Comparison of ENCODE assay signal across 14 mouse cellular contexts in the genomic region with DNA sequence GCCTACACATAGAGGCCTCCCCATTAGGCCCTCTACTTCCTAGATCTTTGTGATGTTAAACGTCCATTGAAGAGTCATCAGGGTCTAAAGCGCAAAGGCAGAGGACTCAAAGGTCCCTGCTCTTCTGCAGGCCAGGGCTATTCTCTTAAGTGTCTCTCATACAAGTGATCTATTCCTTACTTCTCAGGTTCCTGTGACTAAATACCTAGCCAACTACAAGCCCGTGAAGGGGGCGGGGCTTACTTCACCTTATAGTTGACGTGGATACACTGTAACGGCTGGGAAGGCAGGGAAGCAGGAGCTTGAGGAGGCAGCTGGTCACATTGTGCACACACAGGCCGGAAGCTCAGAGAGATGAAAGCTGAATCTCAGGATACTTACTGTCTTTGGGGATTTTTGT. TPM values are rescaled to one million over a fixed set of nuclear protein-coding genes. Genes with fewer than 3 reads are reported as not detected.
DNase-seq lines count a peak whose midpoint lies in the region; ATAC-seq and TF ChIP-seq lines count a peak whose summit lies in the region.
"Had no signal": no experiment of that assay in that cellular context is flagged by ENCODE, and none has a peak within 500 bp of the region (broad histone marks: within the 10 kb centered on the region; RNA-seq: fewer than 3 reads in every experiment).

No protein-coding gene starts in this region.

- TF ChIP-seq CTCF in left cerebral cortex, adult 2 months (IDR thresholded peaks at IDR 0.05): no peak

- H3K9me3 ChIP-seq in kidney, embryonic 14.5 days (ENCODE audit: control insufficient read depth, low read length): no peaks in the 10 kb centered on the region
- H3K9me3 ChIP-seq in embryonic facial prominence, embryonic 12.5 days: no peaks in the 10 kb centered on the region
- H3K9me3 ChIP-seq in liver, embryonic 12.5 days (replicated peaks): no peaks in the 10 kb centered on the region
- H3K9me3 ChIP-seq: hindbrain, embryonic 15.5 days; midbrain, embryonic 13.5 days had no signal

- H3K27ac ChIP-seq in kidney, embryonic 14.5 days (ENCODE audit: low read depth, low read length): peak overlapping the region; percentile 81; the same call in 1 of the 2 replicates
- H3K27ac ChIP-seq in embryonic facial prominence, embryonic 12.5 days: peak overlapping the region; percentile 86
- no peak overlapping the region for H3K27ac ChIP-seq in left cerebral cortex, adult 2 months
- H3K27ac ChIP-seq in liver, embryonic 12.5 days: no peak overlapping the region
- H3K27ac ChIP-seq: hindbrain, embryonic 15.5 days; midbrain, embryonic 13.5 days had no signal

- no peaks in the 10 kb centered on the region for H3K27me3 ChIP-seq in kidney, embryonic 14.5 days (ENCODE audit: control insufficient read depth, insufficient read depth, low read length)
- H3K27me3 ChIP-seq in embryonic facial prominence, embryonic 12.5 days: no peaks in the 10 kb centered on the region
- H3K27me3 ChIP-seq in myocyte (ENCODE audit: control insufficient read depth, insufficient read depth, insufficient read length): no peaks in the 10 kb centered on the region
- peaks cover 24% of the 10 kb centered on the region for H3K27me3 ChIP-seq in liver, embryonic 12.5 days (replicated peaks)

- DNase-seq in kidney, adult 8-10 months: no peak
- peak; percentile 59 for DNase-seq in R1 (ENCODE audit: low read depth, low spot score)
- DNase-seq in left cerebral cortex, adult 2 months (ENCODE audit: extremely low spot score in 1 of 2, low spot score in 2 of 2): no peak
- DNase-seq: cerebellum, adult 11-12 months; kidney, postnatal 25 days; left cerebral cortex, postnatal 4 days; lung, postnatal 36 days; right cerebral cortex, postnatal 4 days had no signal

- no peak overlapping the region for H3K4me3 ChIP-seq in kidney, embryonic 14.5 days (ENCODE audit: low read length)
- no peak overlapping the region for H3K4me3 ChIP-seq in embryonic facial prominence, embryonic 12.5 days
- H3K4me3 ChIP-seq in myocyte: no peak overlapping the region
- no peak overlapping the region for H3K4me3 ChIP-seq in left cerebral cortex, adult 2 months
- H3K4me3 ChIP-seq in liver, embryonic 12.5 days: no peak overlapping the region
- H3K4me3 ChIP-seq: hindbrain, embryonic 15.5 days; midbrain, embryonic 13.5 days had no signal

- TF ChIP-seq POLR2A in myocyte (IDR thresholded peaks at IDR 0.05; ENCODE audit: insufficient read length, low read depth): no peak

- peaks cover 84% of the 10 kb centered on the region for H3K79me2 ChIP-seq in myocyte (ENCODE audit: control insufficient read depth, insufficient read depth)

- no peak overlapping the region for H3ac ChIP-seq in myocyte (ENCODE audit: control insufficient read depth, insufficient read length)

- ATAC-seq in kidney, embryonic 14.5 days (ENCODE audit: low FRiP score, low TSS enrichment): no peak
- ATAC-seq in embryonic facial prominence, embryonic 12.5 days (ENCODE audit: insufficient number of reproducible peaks, insufficient read depth, low FRiP score, low TSS enrichment): no peak
- no peak for ATAC-seq in liver, embryonic 12.5 days
- ATAC-seq: midbrain, embryonic 13.5 days had no signal

- H3K4me2 ChIP-seq in kidney, embryonic 14.5 days (replicated peaks; ENCODE audit: low read depth, low read length): no peak overlapping the region
- H3K4me2 ChIP-seq in embryonic facial prominence, embryonic 12.5 days (replicated peaks): no peak overlapping the region
- H3K4me2 ChIP-seq in myocyte (ENCODE audit: low read depth): peak overlapping the region; percentile 91
- no peak overlapping the region for H3K4me2 ChIP-seq in liver, embryonic 12.5 days
- H3K4me2 ChIP-seq: hindbrain, embryonic 15.5 days; midbrain, embryonic 13.5 days had no signal

- 79% methylated on average over 7 of the region's 7 CpGs for WGBS in kidney, embryonic 14.5 days
- WGBS in embryonic facial prominence, embryonic 12.5 days: 82% methylated on average over 7 of the region's 7 CpGs
- 74% methylated on average over 7 of the region's 7 CpGs for WGBS in liver, embryonic 12.5 days (ENCODE audit: insufficient replicate concordance)

- no peak overlapping the region for H3K9ac ChIP-seq in kidney, embryonic 14.5 days (ENCODE audit: low read depth, low read length)
- no peak overlapping the region for H3K9ac ChIP-seq in embryonic facial prominence, embryonic 12.5 days
- H3K9ac ChIP-seq in liver, embryonic 12.5 days: no peak overlapping the region
- H3K9ac ChIP-seq: hindbrain, embryonic 15.5 days; midbrain, embryonic 13.5 days had no signal

- H3K4me1 ChIP-seq in kidney, embryonic 14.5 days (ENCODE audit: control insufficient read depth, insufficient read depth, low read length): peaks cover 38% of the 10 kb centered on the region
- peaks cover 54% of the 10 kb centered on the region for H3K4me1 ChIP-seq in embryonic facial prominence, embryonic 12.5 days
- H3K4me1 ChIP-seq in liver, embryonic 12.5 days: peaks cover 42% of the 10 kb centered on the region

- intact Hi-C loops in left cerebral cortex, adult 2 months (cut with DNase I): no loop called here

- peaks cover 4% of the 10 kb centered on the region; the same call in 1 of the 2 replicates for H3K36me3 ChIP-seq in kidney, embryonic 14.5 days (ENCODE audit: control insufficient read depth, insufficient read depth, low read length)
- peaks cover 10% of the 10 kb centered on the region; the same call in 1 of the 2 replicates for H3K36me3 ChIP-seq in embryonic facial prominence, embryonic 12.5 days
- H3K36me3 ChIP-seq in myocyte (ENCODE audit: control insufficient read depth, insufficient read depth): peaks cover 35% of the 10 kb centered on the region
- no peaks in the 10 kb centered on the region for H3K36me3 ChIP-seq in liver, embryonic 12.5 days
- H3K36me3 ChIP-seq: hindbrain, embryonic 15.5 days; midbrain, embryonic 13.5 days had no signal

TF ChIP-seq in myocyte, 11 proteins besides CTCF, POLR2A, EP300 and RAD21:
- TF ChIP-seq POLR2AphosphoS2 (IDR thresholded peaks at IDR 0.05; ENCODE audit: insufficient read length, low read depth): no peak
- no peak for TF ChIP-seq MYOD1 (IDR thresholded peaks at IDR 0.05; ENCODE audit: control insufficient read depth in 1 of 3, insufficient read length in 2 of 3, low read depth in 2 of 3)
- TF ChIP-seq CEBPB (IDR thresholded peaks at IDR 0.05; ENCODE audit: insufficient read depth, poor library complexity, severe bottlenecking): no peak
- TF ChIP-seq SRF (IDR thresholded peaks at IDR 0.05; ENCODE audit: control insufficient read depth, insufficient read length, low read depth): no peak
- TF ChIP-seq TCF3 (IDR thresholded peaks at IDR 0.05; ENCODE audit: insufficient read length, low read depth): no peak
- TF ChIP-seq TCF12 (IDR thresholded peaks at IDR 0.05; ENCODE audit: insufficient read depth, poor library complexity, severe bottlenecking): no peak
- no peak for TF ChIP-seq E2F4 (IDR thresholded peaks at IDR 0.05; ENCODE audit: insufficient read depth)
- TF ChIP-seq USF1 (IDR thresholded peaks at IDR 0.05; ENCODE audit: low read depth): no peak
- no peak for TF ChIP-seq REST (IDR thresholded peaks at IDR 0.05; ENCODE audit: insufficient read depth, insufficient read length)
- no peak for TF ChIP-seq MAX (IDR thresholded peaks at IDR 0.05; ENCODE audit: low read depth)
- TF ChIP-seq MYOG (IDR thresholded peaks at IDR 0.05; ENCODE audit: control insufficient read depth in 1 of 3, insufficient read depth in 1 of 3, insufficient read length in 2 of 3, low read depth in 2 of 3): no peak

RNA-seq across cellular contexts. Expression of gene Anxa2, which starts 6.5 kb away (rescaled TPM):
- polyA plus RNA-seq in kidney, embryonic 14.5 days (2014; fragmentation: Nextera tagmentation; extraction: Ambion mirVana): 463 and 482 TPM in 2 replicates
- 636 and 644 TPM in 2 replicates for polyA plus RNA-seq in embryonic facial prominence, embryonic 12.5 days (2016; fragmentation: Nextera tagmentation; extraction: Ambion mirVana)
- polyA plus RNA-seq in myocyte (2012; fragmentation: generic; extraction: Trizol): 1,009 TPM
- 10 to 100 TPM; 13.4 to 14.8 TPM for total RNA-seq in left cerebral cortex, adult 2 months (2021)
- 92.8 and 98.0 TPM in 2 replicates for polyA plus RNA-seq in liver, embryonic 12.5 days (2016; fragmentation: Nextera tagmentation; extraction: Ambion mirVana)

Comparison
In these comparisons a context has a peak if more than half of its experiments do, and no peak if none do; other contexts are left out.
1. H3K27ac ChIP-seq: peak in kidney, embryonic 14.5 days (single experiment) and embryonic facial prominence, embryonic 12.5 days (single experiment); none in left cerebral cortex, adult 2 months (single experiment) and liver, embryonic 12.5 days (single experiment).